Mouse (Mus musculus) liver, adult 2 months (tissue): Measurements from ENCODE around the gene Tcerg1l. TPM values are rescaled to one million over a fixed set of nuclear protein-coding genes. Genes with fewer than 3 reads are reported as not detected.

Source experiments
- DNase-seq: peaks from one replicate; pipeline ENCODE4 v3.0.0-alpha.2; 2011; ENCODE audit warnings: low read depth, low spot score; ENCODE audit errors: extremely low read depth
- H3K27ac ChIP-seq: fragments of 200-500 bp; replicated peaks from 2 replicates; pipeline ENCODE4 v1.5.1; 2012; ENCODE audit warnings: low read depth, mild to moderate bottlenecking, control low read depth, inconsistent platforms, low read length; ENCODE audit not compliant: insufficient read depth
- H3K27me3 ChIP-seq: fragments of 200-500 bp; 2 replicates; pipeline ENCODE4 v1.6.1; 2012; ENCODE audit warnings: mild to moderate bottlenecking, moderate library complexity, low read length, inconsistent platforms; ENCODE audit not compliant: control insufficient read depth, insufficient read depth
- H3K36me3 ChIP-seq: fragments of 200-500 bp; 2 replicates; pipeline ENCODE4 v1.6.1; 2012; ENCODE audit warnings: low read length, inconsistent platforms; ENCODE audit not compliant: control insufficient read depth, insufficient read depth
- H3K4me1 ChIP-seq: fragments of 200-500 bp; 2 replicates; pipeline ENCODE4 v1.6.1; 2011; ENCODE audit warnings: low read length; ENCODE audit not compliant: control insufficient read depth, insufficient read depth
- H3K4me3 ChIP-seq: fragments of 200-500 bp; 2 replicates; pipeline ENCODE4 v1.5.1; 2011; ENCODE audit warnings: low read depth, mild to moderate bottlenecking, control low read depth, low read length, moderate library complexity; ENCODE audit not compliant: insufficient read depth
- H3K79me2 ChIP-seq: fragments of 200-500 bp; 2 replicates; pipeline ENCODE4 v1.6.1; 2012; ENCODE audit warnings: inconsistent platforms, mild to moderate bottlenecking, low read length, moderate library complexity; ENCODE audit not compliant: control insufficient read depth, insufficient read depth
- H3K9ac ChIP-seq: fragments of 200-500 bp; 2 replicates; pipeline ENCODE4 v1.6.1; 2012; ENCODE audit warnings: low read depth, mild to moderate bottlenecking, control low read depth, inconsistent platforms, low read length
- CTCF ChIP-seq: fragments of 200-500 bp; IDR thresholded peaks from 2 replicates; pipeline ENCODE4 v1.5.1; 2011; ENCODE audit warnings: low read depth, low read length, control low read depth
- POLR2A ChIP-seq: fragments of 200-500 bp; IDR thresholded peaks from 2 replicates; pipeline ENCODE4 v1.6.1; 2011; ENCODE audit warnings: low read length, control low read depth; ENCODE audit not compliant: insufficient read depth; ENCODE audit errors: extremely low read depth
- WGBS: fragments of 180-500 bp; shearing (Covaris S2); methylation state at CpG from one replicate; pipeline ENCODE4 v1.1.7; 2018; 5-methylcytosine and 5-hydroxymethylcytosine counted together
- polyA plus RNA-seq: library from polyadenylated mRNA; depleted of rRNA; stranded (reverse); fragments of >200 nt; gene quantifications from 2 replicates; pipeline ENCODE4 v1.2.3, GENCODE M21; 2012
- total RNA-seq: library from RNA; depleted of rRNA; stranded (reverse); fragments of >200 nt; gene quantifications from 2 replicates; pipeline ENCODE4 v1.2.3, GENCODE M21; 2014

Gene Tcerg1l
- total and polyA plus RNA-seq, 2 experiments, result not detected

- Histone ChIP-seq H3K79me2 (no peaks in the 10 kb centered on the region), H3K36me3 (no peaks in the 10 kb centered on the region), H3K4me3 (no peak overlapping the region), H3K9ac (no peak overlapping the region), H3K27me3 (no peaks in the 10 kb centered on the region), H3K4me1 (no peaks in the 10 kb centered on the region), H3K27ac (no peak overlapping the region)
- no peak for TF ChIP-seq CTCF
- no peak for TF ChIP-seq POLR2A
- DNase-seq, result no peak
- 19% methylated on average over 2 of the region's 2 CpGs for WGBS
Measured at GRCm38 (mm10) chr7:138356655-138357449, 40.7 kb downstream of the Tcerg1l start.

DNA sequence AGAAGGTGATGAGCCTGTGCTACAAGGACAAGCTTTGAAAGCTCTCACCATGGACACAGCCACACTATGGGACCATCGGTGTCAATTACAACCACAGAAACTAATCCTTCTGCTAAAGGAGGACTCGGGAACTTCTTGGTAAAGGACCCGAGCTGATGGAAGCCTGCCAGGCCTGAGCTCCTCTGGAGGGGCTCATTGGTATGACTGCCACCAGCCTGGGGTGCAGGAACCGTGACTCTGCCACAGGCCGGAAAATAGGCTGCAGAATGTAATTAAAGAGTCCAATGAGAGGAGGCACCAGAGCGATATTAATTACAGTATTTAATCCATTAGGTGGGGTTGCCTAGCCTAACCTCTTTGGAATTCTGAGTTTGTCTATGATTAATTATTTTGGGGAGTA lies 52.1 kb downstream of the Tcerg1l start:
- Histone ChIP-seq H3K36me3 (no peaks in the 10 kb centered on the region), H3K4me1 (no peaks in the 10 kb centered on the region), H3K27ac (no peak overlapping the region), H3K4me3 (no peak overlapping the region), H3K9ac (no peak overlapping the region), H3K79me2 (no peaks in the 10 kb centered on the region), H3K27me3 (no peaks in the 10 kb centered on the region)
- no peak for TF ChIP-seq POLR2A
- TF ChIP-seq CTCF, result no peak
- WGBS, result 87% methylated on average over 6 of the region's 6 CpGs
- no peak for DNase-seq

DNA sequence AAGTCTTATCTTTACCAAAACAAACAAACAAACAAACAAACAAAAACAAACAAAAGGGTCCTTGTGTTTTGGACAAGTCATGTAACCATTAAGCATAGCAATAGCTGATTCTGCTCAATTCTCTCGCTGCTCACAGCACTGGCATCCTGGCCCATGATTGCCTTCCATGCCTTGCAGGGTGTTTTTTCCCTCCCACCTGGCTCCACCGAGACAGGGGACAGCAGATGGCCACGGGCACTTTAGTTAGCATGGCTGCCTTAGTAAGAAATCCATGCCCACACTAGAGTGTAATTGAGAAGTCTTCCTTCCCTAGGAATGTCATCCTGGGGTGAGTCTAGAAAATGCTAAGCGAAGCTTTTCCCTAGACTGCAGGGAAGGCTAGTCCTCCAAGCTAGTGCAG lies 59.1 kb downstream of the Tcerg1l start:
- TF ChIP-seq CTCF, result no peak
- TF ChIP-seq POLR2A, result no peak

GRCm38 (mm10) chr7:138337946-138338345 lies 59.6 kb downstream of the Tcerg1l start:
- TF ChIP-seq POLR2A, result no peak
- no peak for TF ChIP-seq CTCF
- WGBS, result 19% methylated on average over 5 of the region's 5 CpGs

More for the DNA sequence above, 59.1 kb downstream of the Tcerg1l start:
- H3K79me2 ChIP-seq, result no peaks in the 10 kb centered on the region
- no peak overlapping the region for H3K9ac ChIP-seq
- no peak for DNase-seq
- H3K36me3 ChIP-seq, result no peaks in the 10 kb centered on the region
- H3K4me1 ChIP-seq, result peaks cover 6% of the 10 kb centered on the region; the same call in 1 of the 2 replicates
- 42% methylated on average over 4 of the region's 4 CpGs for WGBS
- H3K27ac ChIP-seq, result no peak overlapping the region
- no peaks in the 10 kb centered on the region for H3K27me3 ChIP-seq
- no peak overlapping the region for H3K4me3 ChIP-seq

DNA sequence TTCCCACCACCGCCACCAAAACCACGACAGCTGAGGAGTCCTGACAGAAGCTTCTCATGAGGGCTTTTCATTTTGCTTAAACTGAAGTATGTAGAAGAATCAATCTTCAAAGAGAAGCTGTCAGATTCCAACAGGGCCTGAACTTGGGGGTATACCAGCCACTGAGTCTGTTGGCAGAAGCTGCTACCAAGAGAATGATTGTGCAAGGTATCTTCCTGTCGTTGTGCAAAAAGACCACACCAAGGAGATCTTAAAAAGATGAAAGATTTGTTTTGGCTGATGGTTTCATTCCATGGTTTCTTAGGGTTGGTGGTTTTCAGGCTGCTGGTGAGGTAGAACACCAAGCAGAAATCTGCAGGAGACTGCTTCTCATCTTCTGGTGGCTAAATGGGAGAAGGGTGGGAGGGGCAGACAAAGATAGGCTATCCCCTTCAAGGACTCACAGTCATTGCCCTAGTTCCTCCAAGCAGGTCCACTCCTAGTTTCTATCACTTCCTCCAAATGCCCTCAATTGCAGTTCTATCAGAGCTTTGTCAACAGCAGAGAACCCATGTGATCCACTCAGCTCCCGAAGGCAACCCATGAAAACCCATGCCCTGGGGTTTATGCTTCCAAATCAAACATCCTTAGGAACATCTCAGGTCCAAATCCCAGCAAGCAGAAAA lies 64.9 kb downstream of the Tcerg1l start:
- 84% methylated on average over 4 of the region's 4 CpGs for WGBS
- no peaks in the 10 kb centered on the region for H3K27me3 ChIP-seq
- no peak for DNase-seq
- H3K4me3 ChIP-seq, result no peak overlapping the region
- peaks cover 2% of the 10 kb centered on the region; the same call in 1 of the 2 replicates for H3K4me1 ChIP-seq
- H3K27ac ChIP-seq, result no peak overlapping the region
- H3K36me3 ChIP-seq, result no peaks in the 10 kb centered on the region
- H3K9ac ChIP-seq, result no peak overlapping the region
- H3K79me2 ChIP-seq, result no peaks in the 10 kb centered on the region
- TF ChIP-seq POLR2A, result no peak
- no peak for TF ChIP-seq CTCF

More at GRCm38 (mm10) chr7:138337946-138338345, 59.6 kb downstream of the Tcerg1l start:
- Histone ChIP-seq H3K27me3 (no peaks in the 10 kb centered on the region), H3K36me3 (no peaks in the 10 kb centered on the region), H3K4me3 (peak overlapping the region; percentile 36; the same call in 1 of the 2 replicates), H3K4me1 (peaks cover 6% of the 10 kb centered on the region; the same call in 1 of the 2 replicates), H3K79me2 (no peaks in the 10 kb centered on the region), H3K9ac (no peak overlapping the region), H3K27ac (peak overlapping the region; percentile 84)
- DNase-seq, result no peak
